Mouse (Mus musculus) cortical plate, adult 2 months (tissue): ENCODE data around the gene Sult1a1.

Source experiments
- CTCF ChIP-seq: fragments of 200-500 bp; IDR thresholded peaks from 2 replicates; pipeline ENCODE4 v1.5.1; 2011; ENCODE audit warnings: mild to moderate bottlenecking, control low read depth, low read length; ENCODE audit not compliant: insufficient read depth; ENCODE audit errors: extremely low read depth
- POLR2A ChIP-seq: fragments of 200-500 bp; IDR thresholded peaks from 2 replicates; pipeline ENCODE4 v1.6.1; 2011; ENCODE audit warnings: mild to moderate bottlenecking, low read length, control low read depth; ENCODE audit not compliant: insufficient read depth; ENCODE audit errors: extremely low read depth

DNA sequence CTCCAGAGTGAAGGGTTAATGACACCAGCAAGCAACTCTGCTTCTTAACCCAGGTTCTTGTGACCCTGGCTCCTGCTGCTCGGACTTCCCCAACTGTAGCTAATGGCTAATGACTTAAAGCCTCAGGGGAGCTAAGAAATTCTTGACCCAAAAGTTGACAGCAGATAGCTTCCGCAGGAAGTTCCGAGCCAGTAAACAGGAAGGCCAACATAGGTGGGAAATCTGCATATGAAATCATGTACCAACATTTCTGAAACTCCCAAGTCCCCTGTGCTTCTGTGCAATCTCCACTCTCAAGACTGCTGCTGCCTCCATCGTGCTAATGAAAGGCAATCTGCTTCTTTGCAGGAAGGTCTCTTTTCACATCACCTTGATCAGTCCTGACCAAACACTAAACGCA lies 30.5 kb downstream of the Sult1a1 start:
- TF ChIP-seq POLR2A, result no peak
- TF ChIP-seq CTCF, result no peak
